Comparison of ENCODE assay signal across 8 mouse cellular contexts in genomic region chr4:64142356-64142787, GRCm38 (mm10).
DNase-seq lines count a peak whose midpoint lies in the region; ATAC-seq lines count a peak whose summit lies in the region.

No protein-coding gene starts in this region.

- H3K4me1 ChIP-seq in heart, embryonic 12.5 days (replicated peaks) = no peaks in the 10 kb centered on the region
- no peaks in the 10 kb centered on the region for H3K4me1 ChIP-seq in heart, embryonic 10.5 days
- no peaks in the 10 kb centered on the region for H3K4me1 ChIP-seq in stomach, embryonic 16.5 days (ENCODE audit: control insufficient read depth, insufficient read depth, low read length)

- H3K4me3 ChIP-seq in heart, embryonic 12.5 days = no peak overlapping the region
- no peak overlapping the region for H3K4me3 ChIP-seq in heart, embryonic 10.5 days
- H3K4me3 ChIP-seq in stomach, embryonic 16.5 days (replicated peaks; ENCODE audit: low read length) = no peak overlapping the region

- no peaks in the 10 kb centered on the region for H3K36me3 ChIP-seq in heart, embryonic 12.5 days
- H3K36me3 ChIP-seq in heart, embryonic 10.5 days = no peaks in the 10 kb centered on the region
- H3K36me3 ChIP-seq in stomach, embryonic 16.5 days (ENCODE audit: control insufficient read depth, insufficient read depth, low read length) = no peaks in the 10 kb centered on the region

- no peaks in the 10 kb centered on the region for H3K9me3 ChIP-seq in heart, embryonic 12.5 days (replicated peaks)
- H3K9me3 ChIP-seq in heart, embryonic 10.5 days = no peaks in the 10 kb centered on the region
- H3K9me3 ChIP-seq in stomach, embryonic 16.5 days (replicated peaks; ENCODE audit: control insufficient read depth, low read length) = no peaks in the 10 kb centered on the region

- H3K9ac ChIP-seq in heart, embryonic 12.5 days = no peak overlapping the region
- no peak overlapping the region for H3K9ac ChIP-seq in stomach, embryonic 16.5 days (ENCODE audit: low read length)

- peak; percentile 15 to 17 for DNase-seq in heart, adult 18-20 months
- peak; percentile 39 to 41 for DNase-seq in right cerebral cortex, postnatal 10 days (ENCODE audit: low spot score in 2 of 2)
- DNase-seq in right cerebral cortex, postnatal 36 days (ENCODE audit: low spot score in 2 of 2) = no peak
- peak; percentile 70 for DNase-seq in heart, embryonic 10.5 days (ENCODE audit: low spot score)
- DNase-seq in B cell, adult 2 months = no peak
- no peak for DNase-seq in urinary bladder, postnatal 25 days (ENCODE audit: low spot score)

- H3K27ac ChIP-seq in heart, embryonic 12.5 days (ENCODE audit: poor library complexity, severe bottlenecking) = no peak overlapping the region
- no peak overlapping the region for H3K27ac ChIP-seq in heart, embryonic 10.5 days
- no peak overlapping the region for H3K27ac ChIP-seq in stomach, embryonic 16.5 days (ENCODE audit: low read length)

- no peak for ATAC-seq in heart, embryonic 12.5 days (ENCODE audit: insufficient number of reproducible peaks, low FRiP score)
- peak; percentile 71; the same call in 1 of the 2 replicates for ATAC-seq in stomach, embryonic 16.5 days (ENCODE audit: insufficient read depth, low FRiP score)

- 47% methylated on average over 5 of the region's 5 CpGs for WGBS in heart, embryonic 12.5 days
- 63% methylated on average over 5 of the region's 5 CpGs for WGBS in heart, embryonic 10.5 days
- WGBS in stomach, embryonic 16.5 days = 45% methylated on average over 5 of the region's 5 CpGs

- H3K27me3 ChIP-seq in heart, embryonic 12.5 days (replicated peaks) = no peaks in the 10 kb centered on the region
- H3K27me3 ChIP-seq in heart, embryonic 10.5 days (ENCODE audit: insufficient read depth, poor library complexity, severe bottlenecking) = no peaks in the 10 kb centered on the region
- H3K27me3 ChIP-seq in stomach, embryonic 16.5 days (ENCODE audit: control insufficient read depth, insufficient read depth, low read length) = no peaks in the 10 kb centered on the region

- no peak overlapping the region for H3K4me2 ChIP-seq in heart, embryonic 12.5 days
- H3K4me2 ChIP-seq in stomach, embryonic 16.5 days (ENCODE audit: low read depth, low read length) = no peak overlapping the region

Comparison
In these comparisons a context has a peak if more than half of its experiments do, and no peak if none do; other contexts are left out.
1. DNase-seq: peak in heart, adult 18-20 months (2 of 2), right cerebral cortex, postnatal 10 days (2 of 2) and heart, embryonic 10.5 days (single experiment); none in right cerebral cortex, postnatal 36 days (0 of 2), B cell, adult 2 months (0 of 2) and urinary bladder, postnatal 25 days (single experiment).